Mouse (Mus musculus): ENCODE measurements around the gene Gprc6a.

DNA sequence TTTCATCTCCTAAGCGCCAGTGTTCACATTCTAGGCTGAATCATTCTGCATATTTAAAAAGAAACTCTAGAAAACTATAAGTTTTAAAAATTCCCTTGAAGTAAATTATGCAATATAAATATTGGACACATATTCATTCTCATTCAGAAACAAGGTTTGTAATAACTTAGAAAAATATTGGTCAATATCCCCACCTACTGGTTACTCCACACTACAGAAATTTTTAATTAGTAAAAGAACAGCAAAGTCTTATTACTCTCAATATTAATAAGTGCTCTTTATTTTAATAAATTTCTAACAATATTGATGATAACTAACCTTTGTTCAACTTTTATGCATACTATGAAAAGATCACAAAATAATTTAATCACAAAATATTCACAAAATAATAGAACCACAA lies 26.1 kb upstream of the Gprc6a start:
- no peak for TF ChIP-seq EP300 (IDR thresholded peaks at IDR 0.05; ENCODE audit: low read depth)
- no peak for TF ChIP-seq CTCF (IDR thresholded peaks at IDR 0.05; ENCODE audit: low read depth)

All from heart, postnatal 0 days (tissue).